Mouse (Mus musculus) thymus, postnatal 36 days (tissue): ENCODE results near the gene Olfr583.

Source experiments
- DNase-seq, 2 experiments: peaks; one replicate each; pipeline ENCODE4 v3.0.0; 2022; ENCODE audit warnings: mixed read lengths in 2 of 2

Olfr583 gene

DNA sequence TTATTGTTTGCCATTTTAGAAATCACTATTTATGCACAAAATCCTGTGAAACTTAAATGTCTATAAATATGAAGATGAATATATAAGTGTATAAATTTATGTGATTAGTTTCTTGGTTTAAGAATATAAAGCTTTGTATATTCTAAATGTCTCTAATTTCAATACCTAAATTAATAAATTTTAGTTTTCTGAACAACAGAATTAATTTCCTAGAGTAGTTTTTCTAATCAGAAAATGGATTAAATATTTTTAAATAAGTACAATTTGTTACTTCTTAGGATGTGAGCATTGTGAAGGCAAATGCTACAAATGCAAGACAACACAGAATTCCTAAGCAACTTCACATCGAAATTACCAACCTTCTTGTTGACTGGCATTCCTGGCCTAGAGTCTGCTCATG, at the start of gene Olfr583:
Olfr583 (plus strand) TSS at position 301 of the 400 bp plus-strand sequence.
- DNase-seq = no peak

DNA sequence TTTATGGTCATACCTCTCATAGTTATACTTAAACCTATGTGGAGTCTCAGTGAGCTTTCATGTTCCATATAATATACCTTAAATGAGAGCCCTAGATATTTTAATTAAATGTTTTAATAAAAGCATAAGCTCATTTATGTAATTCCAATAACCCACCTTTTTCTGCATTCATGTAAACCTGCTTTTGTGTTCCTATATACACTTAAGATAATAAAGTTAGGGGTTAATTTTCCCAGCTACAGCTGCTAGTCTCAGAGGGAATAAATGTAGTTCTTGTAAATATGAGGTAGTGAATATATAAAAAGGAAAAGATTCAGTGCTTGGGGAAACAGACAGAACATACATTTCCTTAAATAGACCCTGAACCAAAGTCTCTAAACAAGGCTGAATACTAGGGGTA, 13.4 kb upstream of the Olfr583 start, which contains the start of gene Olfr582:
Olfr582 (plus strand) TSS at position 301 of the 400 bp plus-strand sequence.
- no peak for DNase-seq

DNA sequence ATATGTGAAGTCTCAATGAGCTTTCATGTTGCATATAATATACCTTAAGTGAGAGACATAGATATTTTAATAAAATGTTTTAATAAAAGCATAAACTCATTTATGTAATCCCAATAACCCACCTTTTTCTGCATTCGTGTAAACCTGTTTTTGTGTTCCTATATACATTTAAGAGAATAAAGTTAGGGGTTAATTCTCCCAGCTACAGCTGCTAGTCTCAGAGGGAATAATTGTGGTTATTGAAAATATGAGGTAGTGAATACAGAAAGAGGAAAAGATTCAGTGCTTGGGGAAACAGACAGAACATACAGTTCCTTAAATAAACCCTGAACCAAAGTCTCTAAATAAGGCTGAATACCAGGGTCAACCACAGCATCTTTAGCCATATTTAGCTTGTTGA, 30.5 kb downstream of the Olfr583 start, which contains the start of gene Olfr584:
Olfr584 (plus strand) TSS at position 301 of the 400 bp plus-strand sequence.
- DNase-seq = no peak

DNA sequence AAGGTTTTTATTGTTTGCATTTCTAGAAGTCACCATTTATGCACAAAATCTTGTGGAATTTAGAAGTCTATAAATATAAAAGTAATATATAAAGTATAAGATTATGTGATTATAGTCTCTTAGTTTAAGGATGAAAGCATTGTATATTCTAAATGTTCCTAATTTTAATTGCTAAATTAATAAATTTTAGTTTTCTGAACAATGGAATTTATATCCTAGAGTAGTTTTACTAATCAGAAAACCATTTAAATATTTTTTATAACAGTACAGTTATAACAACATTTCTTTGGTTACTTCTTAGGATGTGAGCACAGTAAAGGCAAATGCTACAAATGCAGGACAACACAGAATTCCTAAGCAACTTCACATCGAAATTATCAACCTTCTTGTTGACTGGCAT, 46.3 kb downstream of the Olfr583 start, which contains the start of gene Olfr585:
Olfr585 (plus strand) TSS at position 301 of the 400 bp plus-strand sequence.
- no peak for DNase-seq
